Mouse (Mus musculus): ENCODE measurements around the gene Tbc1d22b.
"Not testable (repeated sequence)": the region's sequence is repeated elsewhere in the genome, so short reads cannot be mapped to it uniquely, and the experiment has no call there.

Gene Tbc1d22b

DNA sequence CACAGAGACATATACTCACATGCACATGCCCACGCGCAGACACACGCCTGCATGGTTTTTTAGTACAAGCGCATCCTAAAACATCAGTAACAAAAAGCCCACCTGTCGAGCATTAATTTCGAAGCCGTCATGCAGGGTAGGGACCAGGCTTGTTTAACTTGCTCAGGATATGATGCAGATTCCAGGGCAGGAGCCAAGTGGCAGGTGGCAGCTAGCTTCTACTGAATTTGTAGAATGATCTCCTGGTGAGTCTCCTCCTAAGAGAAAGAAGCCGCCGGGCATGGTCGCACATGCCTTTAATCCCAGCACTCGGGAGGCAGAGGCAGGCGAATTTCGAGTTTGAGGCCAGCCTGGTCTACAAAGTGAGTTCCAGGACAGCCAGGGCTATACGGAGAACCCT lies 49.5 kb downstream of the Tbc1d22b start:
- DNase-seq = no peak

GRCm38 (mm10) chr17:29599537-29599936 lies 50.0 kb downstream of the Tbc1d22b start:
- DNase-seq = no peak

DNA sequence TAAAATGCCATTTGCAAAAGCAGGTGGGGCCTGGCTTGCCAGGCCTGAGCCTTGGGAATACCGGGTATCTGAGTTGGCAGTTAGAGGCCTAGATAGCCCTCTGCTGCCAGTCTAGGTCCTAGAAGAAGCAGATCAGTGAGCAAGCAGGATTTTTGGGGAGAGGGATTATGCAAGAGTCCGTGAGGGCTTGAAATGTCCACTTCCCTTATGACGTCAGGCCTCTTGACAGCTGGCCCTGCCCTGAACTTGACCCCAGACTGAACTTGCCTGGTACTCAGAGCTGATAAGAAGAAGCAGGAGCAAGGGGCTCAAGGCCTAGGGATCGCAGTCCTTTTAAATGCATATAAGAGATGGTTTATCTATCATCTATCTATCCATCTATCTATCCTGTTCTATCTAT lies 51.8 kb downstream of the Tbc1d22b start:
- DNase-seq = no peak

DNA sequence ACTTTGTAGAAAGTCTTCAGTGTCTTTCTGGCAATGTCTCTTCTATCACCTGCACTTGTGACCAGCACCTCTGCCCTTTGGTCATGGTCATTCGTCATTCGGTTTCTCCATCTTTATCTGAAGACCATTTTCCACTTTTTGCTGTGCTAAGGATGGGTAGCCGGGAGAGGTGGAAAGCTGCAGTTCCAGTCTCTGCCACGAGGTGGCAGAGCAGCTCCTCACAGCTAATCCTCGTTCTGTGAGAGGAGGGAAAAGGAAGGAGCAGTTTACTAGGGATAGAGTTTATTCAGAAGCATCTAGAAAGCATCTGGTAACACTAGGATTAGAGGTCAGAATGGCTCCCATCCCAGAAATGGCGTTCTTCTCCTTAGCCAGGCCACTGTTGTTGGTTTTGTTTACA lies 53.7 kb downstream of the Tbc1d22b start:
- DNase-seq = peak; percentile 69

DNA sequence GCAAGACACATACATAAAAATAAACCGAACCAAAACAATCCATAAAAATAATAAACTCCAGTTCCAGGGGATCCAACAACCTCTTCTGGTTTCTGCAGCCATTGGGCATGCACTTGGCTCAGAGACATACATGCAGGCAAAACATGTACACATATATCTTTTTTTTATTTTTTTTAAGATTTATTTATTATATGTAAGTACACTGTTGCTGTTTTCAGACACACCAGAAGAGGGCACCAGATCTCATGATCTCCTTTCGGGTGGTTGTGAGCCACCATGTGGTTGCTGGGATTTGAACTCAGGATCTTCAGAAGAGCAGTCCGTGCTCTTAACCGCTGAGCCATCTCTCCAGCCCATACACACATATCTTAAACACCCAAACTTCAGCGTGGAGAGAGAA lies 63.9 kb downstream of the Tbc1d22b start:
- not testable (repeated sequence) for DNase-seq

- peak; percentile 93 for DNase-seq
Observed at GRCm38 (mm10) chr17:29614115-29615023, 64.8 kb downstream of the Tbc1d22b start, which contains the start of the genes Rnf8 and Gm28043. Rnf8 (plus strand) TSS chr17:29614790. Gm28043 (plus strand) TSS chr17:29614876.

GRCm38 (mm10) chr17:29615024-29615551 lies 65.5 kb downstream of the Tbc1d22b start:
- no peak for DNase-seq

DNA sequence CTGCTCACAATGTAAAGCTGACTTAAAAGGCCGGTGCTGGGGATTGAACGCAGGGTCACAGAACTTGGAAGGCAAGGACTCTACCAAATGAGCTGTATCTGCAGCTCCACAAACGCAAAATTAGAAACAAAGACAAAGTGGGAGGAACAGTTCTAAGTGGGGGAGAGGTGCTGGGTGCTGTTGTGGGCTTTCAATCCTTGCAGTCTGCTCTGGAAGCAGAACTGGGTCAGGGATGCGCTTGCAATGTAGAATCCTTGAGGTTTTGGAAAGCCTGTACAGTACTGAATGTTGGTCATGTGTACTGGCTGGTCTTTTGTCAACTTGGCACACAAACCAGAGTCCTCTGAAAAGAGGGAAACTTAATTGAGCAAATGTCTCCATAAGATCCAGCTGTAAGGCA lies 66.0 kb downstream of the Tbc1d22b start:
- peak; percentile 43 for DNase-seq

DNA sequence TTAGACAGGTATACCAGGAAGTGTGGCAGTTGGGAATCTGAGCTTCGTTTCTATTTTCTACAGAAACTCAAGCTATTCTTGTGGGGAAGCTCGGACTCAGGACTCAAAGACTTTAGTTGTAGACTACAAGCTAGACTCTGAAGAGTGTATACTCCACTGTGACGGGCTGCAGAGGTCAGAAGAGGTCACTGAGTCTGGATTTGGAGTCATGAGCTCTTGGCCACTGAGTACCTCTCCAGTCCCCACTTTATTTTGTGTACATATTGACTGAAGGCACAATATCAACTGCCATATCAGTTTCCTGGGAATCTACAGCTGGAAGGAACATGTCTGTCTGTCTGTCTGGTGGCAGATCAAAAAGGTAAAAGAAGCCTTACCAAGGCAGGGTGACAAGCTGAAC lies 69.6 kb downstream of the Tbc1d22b start:
- no peak for DNase-seq

GRCm38 (mm10) chr17:29623488-29623887 lies 73.9 kb downstream of the Tbc1d22b start:
- DNase-seq = peak; percentile 47

DNA sequence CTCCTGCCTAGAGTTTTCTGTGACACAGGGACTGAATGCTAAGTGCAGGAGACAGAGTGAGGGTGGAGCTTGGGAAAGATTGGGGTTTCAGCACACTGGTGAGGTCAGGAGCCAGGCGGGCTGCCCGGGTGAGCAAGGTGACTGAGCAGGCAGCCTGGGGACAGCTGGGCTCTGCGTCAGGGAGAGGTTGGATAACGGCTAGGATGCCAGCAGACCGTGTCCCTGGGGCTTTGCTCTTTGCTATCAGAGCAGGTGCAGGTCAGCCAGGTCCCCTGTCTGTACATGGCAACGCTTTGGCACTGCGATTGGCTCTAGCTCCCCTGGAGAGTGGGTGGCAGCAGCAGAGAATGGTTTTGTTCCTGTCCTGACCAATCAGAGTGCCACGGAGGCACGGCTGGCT lies 77.7 kb downstream of the Tbc1d22b start:
- DNase-seq = no peak

DNA sequence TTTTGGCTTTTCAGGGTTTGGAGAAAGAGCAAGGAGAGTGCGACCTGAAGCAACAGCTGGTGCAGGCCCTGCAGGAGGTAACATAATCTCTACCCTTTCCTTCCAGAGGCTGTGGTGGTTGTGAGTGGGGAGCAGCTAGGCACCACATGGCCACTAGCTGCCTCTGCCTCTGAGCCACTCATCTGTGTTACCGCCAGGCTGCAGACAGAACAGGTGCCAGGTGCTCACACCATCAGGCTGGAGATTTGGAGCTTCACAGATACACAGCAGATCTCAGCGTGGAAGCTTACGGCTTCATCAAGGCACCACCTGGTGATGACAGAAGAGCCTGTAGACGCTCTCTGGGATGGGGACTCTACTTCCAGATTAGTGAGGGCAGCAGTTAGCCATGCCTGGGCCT lies 79.4 kb downstream of the Tbc1d22b start:
- no peak for DNase-seq

- no peak for DNase-seq
Observed at GRCm38 (mm10) chr17:29629620-29630019, 80.0 kb downstream of the Tbc1d22b start.

DNA sequence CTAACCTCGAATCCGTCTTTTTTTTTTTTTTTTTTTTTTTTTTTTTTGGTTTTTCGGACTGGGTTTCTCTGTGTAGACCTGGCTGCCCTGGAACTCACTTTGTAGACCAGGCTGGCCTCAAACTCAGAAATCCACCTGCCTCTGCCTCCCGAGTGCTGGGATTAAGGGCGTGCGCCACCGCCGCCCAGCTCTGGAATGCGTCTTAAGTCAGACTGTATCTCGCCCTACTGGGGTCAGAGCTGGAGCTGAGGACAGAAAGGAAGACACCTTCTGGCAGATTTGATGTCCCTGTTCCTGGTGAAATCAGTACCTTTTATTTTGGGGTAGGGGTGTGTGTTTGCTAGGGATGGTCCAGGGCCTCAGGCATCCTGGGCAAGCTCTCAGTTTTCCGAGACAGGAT lies 82.7 kb downstream of the Tbc1d22b start:
- no peak for DNase-seq

DNA sequence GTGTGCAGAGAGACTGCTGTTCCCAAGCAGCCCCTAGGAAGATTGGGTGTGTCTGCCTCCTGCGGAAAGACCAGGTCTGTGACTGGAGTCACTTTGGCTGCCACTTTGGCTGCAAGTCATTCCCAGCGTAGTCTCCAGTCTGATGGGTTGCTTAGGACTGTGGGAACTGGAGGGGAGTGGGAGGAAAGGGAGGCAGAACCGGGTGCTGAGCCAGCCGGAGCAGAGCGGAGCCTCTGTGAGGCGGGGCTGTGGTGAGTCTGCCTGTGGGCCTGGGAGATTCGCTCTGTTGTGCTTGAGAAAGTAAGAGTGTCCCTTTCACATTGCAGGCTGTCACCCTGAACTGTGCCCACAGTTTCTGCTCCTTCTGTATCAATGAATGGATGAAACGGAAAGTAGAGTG lies 85.9 kb downstream of the Tbc1d22b start:
- peak; percentile 40 for DNase-seq

DNA sequence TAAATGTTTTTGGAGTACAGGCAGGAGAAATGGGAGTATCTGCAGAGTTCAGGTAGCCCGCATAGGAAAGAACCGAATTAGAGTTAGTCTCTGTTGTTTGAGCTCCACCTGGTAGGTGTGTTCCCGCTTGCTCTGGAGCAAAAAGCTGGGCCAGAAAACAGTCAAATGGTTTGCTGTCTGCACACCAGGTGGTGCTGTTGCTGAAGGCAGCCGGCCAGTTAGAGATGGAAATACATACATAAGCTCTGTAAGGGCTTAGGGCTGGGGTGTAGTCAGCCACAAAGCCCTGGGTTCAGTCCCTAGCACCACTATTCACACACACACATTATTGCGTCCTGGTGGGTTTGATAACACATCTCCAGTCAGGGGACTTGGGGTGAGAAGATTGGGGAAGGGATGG lies 86.5 kb downstream of the Tbc1d22b start:
- DNase-seq = peak; percentile 45

DNA sequence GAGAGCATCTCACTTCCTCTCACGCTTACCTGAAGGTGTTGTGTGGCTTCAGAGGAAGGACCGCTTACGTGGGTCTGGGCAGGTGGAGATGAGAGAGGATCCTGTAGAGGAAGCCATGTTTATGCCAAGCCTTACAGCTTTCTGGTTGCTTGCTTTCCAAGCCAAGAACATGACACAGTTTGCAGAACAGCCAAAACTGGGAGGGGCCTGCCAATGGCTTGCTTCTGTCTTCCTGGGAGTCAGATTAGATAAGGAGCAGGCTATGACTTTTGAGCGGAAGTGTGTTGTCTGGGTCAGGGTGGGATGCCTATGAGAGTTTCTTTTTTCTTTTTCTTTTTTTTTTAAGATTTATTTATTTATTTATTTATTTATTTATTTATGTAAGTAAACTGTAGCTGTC lies 87.8 kb downstream of the Tbc1d22b start:
- DNase-seq = no peak

DNA sequence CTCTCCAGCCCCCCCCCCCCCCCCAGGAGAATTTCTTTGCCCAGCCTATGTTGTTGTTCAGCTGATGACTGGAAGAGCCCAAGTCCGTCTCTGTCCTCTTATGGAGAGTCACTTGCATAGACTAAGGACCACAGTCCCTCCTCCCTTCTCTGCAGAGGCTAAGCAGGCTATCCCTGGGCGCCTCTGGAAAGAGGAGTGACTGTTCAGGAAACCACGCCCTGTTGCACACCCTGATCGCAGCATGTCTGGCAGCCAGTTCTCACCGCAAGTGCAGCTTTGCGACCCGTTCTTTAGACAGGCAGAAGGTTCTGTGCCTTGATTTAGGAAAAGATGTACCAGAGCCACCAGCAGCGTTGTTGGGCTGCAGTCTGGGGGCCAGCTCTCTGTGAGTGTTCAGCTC lies 88.3 kb downstream of the Tbc1d22b start:
- DNase-seq = no peak

GRCm38 (mm10) chr17:29640971-29641370 lies 91.4 kb downstream of the Tbc1d22b start:
- DNase-seq = no peak

- no peak for DNase-seq
Observed at GRCm38 (mm10) chr17:29642219-29642618, 92.6 kb downstream of the Tbc1d22b start.
